Mouse (Mus musculus): Measurements from ENCODE around the gene Fgf5.

- TF ChIP-seq CTCF (conservative IDR thresholded peaks at IDR 0.05 in 1 of 2, IDR thresholded peaks at IDR 0.05 in 1 of 2; ENCODE audit: low read depth in 2 of 2, low read length in 2 of 2), result no peak
- no peak for TF ChIP-seq MXI1 (IDR thresholded peaks at IDR 0.05; ENCODE audit: low read depth, low read length)
Measured at GRCm38 (mm10) chr5:98305673-98306072, 51.7 kb downstream of the Fgf5 start.
